9 mouse cellular contexts compared by ENCODE assay signal in the genomic region with DNA sequence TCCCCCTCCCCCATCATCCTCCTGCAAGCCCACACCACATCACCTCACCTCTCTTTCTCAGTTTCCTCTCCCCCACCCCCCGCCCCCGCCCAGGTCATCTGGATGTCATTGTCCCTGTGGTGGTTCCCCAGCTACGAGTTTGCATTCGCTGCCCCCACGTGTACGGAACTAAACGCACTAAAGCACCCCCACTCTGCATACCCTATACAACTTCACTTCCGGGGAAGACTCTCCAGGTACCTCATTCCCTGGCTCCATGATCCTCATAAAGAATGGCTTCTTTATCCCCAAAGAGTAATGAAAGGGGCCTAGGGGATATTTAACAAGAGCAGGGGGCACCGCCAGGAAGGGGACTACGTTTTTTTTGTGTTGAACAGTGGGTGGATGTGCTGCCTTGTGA.
DNase-seq lines count a peak whose midpoint lies in the region; ATAC-seq and TF ChIP-seq lines count a peak whose summit lies in the region.
"Had no signal": no experiment of that assay in that cellular context is flagged by ENCODE, and none has a peak within 500 bp of the region (broad histone marks: within the 10 kb centered on the region; RNA-seq: fewer than 3 reads in every experiment).

No protein-coding gene starts in this region.

- H3K27me3 ChIP-seq in heart, embryonic 14.5 days (ENCODE audit: control insufficient read depth, insufficient read depth, low read length) = no peaks in the 10 kb centered on the region
- H3K27me3 ChIP-seq in hindbrain, postnatal 0 days (ENCODE audit: insufficient read depth, low read length) = no peaks in the 10 kb centered on the region
- H3K27me3 ChIP-seq in midbrain, embryonic 14.5 days (ENCODE audit: control insufficient read depth, insufficient read depth, low read length) = no peaks in the 10 kb centered on the region

- intact Hi-C loops in heart, postnatal 14 days (cut with DNase I) = no loop called here

- no peak; the same call in 1 of the 2 replicates for ATAC-seq in heart, embryonic 14.5 days (ENCODE audit: insufficient number of reproducible peaks, insufficient read depth, low FRiP score, low read depth)
- peak; percentile 64 for ATAC-seq in hindbrain, postnatal 0 days
- ATAC-seq in midbrain, embryonic 14.5 days (ENCODE audit: low FRiP score, low TSS enrichment) = peak; percentile 59
- ATAC-seq in erythroid progenitor cell, adult 5-6 weeks (replicated peaks; ENCODE audit: low FRiP score, poor library complexity, severe bottlenecking) = no peak

- TF ChIP-seq CTCF in cortical plate, adult 2 months (IDR thresholded peaks at IDR 0.05; ENCODE audit: extremely low read depth, insufficient read depth, low read length) = no peak
- no peak for TF ChIP-seq CTCF in hindbrain, postnatal 0 days (IDR thresholded peaks at IDR 0.05; ENCODE audit: low read depth)

- no peak for TF ChIP-seq POLR2A in cortical plate, adult 2 months (IDR thresholded peaks at IDR 0.05; ENCODE audit: extremely low read depth, insufficient read depth, low read length)

- peak overlapping the region; percentile 60 to 70; a peak in 3 of 4 replicates for H3K27ac ChIP-seq in heart, embryonic 14.5 days (replicated peaks in 1 of 2; ENCODE audit: control insufficient read depth in 1 of 2, insufficient read depth in 1 of 2, low read depth in 2 of 2, low read length in 2 of 2)
- H3K27ac ChIP-seq in cortical plate, adult 2 months (ENCODE audit: insufficient read depth, low read length) = no peak overlapping the region
- H3K27ac ChIP-seq in hindbrain, postnatal 0 days = peak overlapping the region; percentile 90
- H3K27ac ChIP-seq in midbrain, embryonic 14.5 days (replicated peaks; ENCODE audit: low read depth, low read length) = peak overlapping the region; percentile 98
- H3K27ac ChIP-seq: macrophage had no signal

- H3K9me3 ChIP-seq in heart, embryonic 14.5 days (ENCODE audit: control insufficient read depth, low read length) = no peaks in the 10 kb centered on the region
- H3K9me3 ChIP-seq in hindbrain, postnatal 0 days (ENCODE audit: low read length) = no peaks in the 10 kb centered on the region
- H3K9me3 ChIP-seq in midbrain, embryonic 14.5 days (ENCODE audit: control insufficient read depth, low read length) = no peaks in the 10 kb centered on the region

- H3K9ac ChIP-seq in heart, embryonic 14.5 days (ENCODE audit: low read length) = peak overlapping the region; percentile 84
- peak overlapping the region; percentile 49 for H3K9ac ChIP-seq in hindbrain, postnatal 0 days (replicated peaks; ENCODE audit: low read length)
- H3K9ac ChIP-seq in midbrain, embryonic 14.5 days (replicated peaks; ENCODE audit: low read length) = peak overlapping the region; percentile 71

- H3K4me3 ChIP-seq in heart, embryonic 14.5 days (ENCODE audit: control insufficient read depth in 1 of 2, insufficient read depth in 1 of 2, low read depth in 1 of 2, low read length in 2 of 2) = peak overlapping the region; percentile 46 to 48
- H3K4me3 ChIP-seq in cortical plate, adult 2 months (ENCODE audit: insufficient read depth, low read length) = peak overlapping the region; percentile 23; the same call in 1 of the 2 replicates
- H3K4me3 ChIP-seq in hindbrain, postnatal 0 days (ENCODE audit: low read length) = peak overlapping the region; percentile 33
- H3K4me3 ChIP-seq in midbrain, embryonic 14.5 days (replicated peaks; ENCODE audit: low read depth, low read length) = peak overlapping the region; percentile 30

- WGBS in heart, embryonic 14.5 days = 3% methylated on average over 10 of the region's 10 CpGs
- WGBS in hindbrain, postnatal 0 days = 3% methylated on average over 10 of the region's 10 CpGs
- 1% methylated on average over 10 of the region's 10 CpGs for WGBS in midbrain, embryonic 14.5 days

- peak overlapping the region; percentile 89 for H3K4me2 ChIP-seq in heart, embryonic 14.5 days (ENCODE audit: low read length)
- H3K4me2 ChIP-seq in hindbrain, postnatal 0 days (ENCODE audit: low read depth, low read length) = peak overlapping the region; percentile 64
- peak overlapping the region; percentile 71 for H3K4me2 ChIP-seq in midbrain, embryonic 14.5 days (ENCODE audit: low read length)

- H3K36me3 ChIP-seq in heart, embryonic 14.5 days (ENCODE audit: control insufficient read depth, insufficient read depth, low read length) = no peaks in the 10 kb centered on the region
- no peaks in the 10 kb centered on the region for H3K36me3 ChIP-seq in hindbrain, postnatal 0 days (ENCODE audit: insufficient read depth, low read length)
- no peaks in the 10 kb centered on the region for H3K36me3 ChIP-seq in midbrain, embryonic 14.5 days (ENCODE audit: control insufficient read depth, insufficient read depth, low read length)

- H3K4me1 ChIP-seq in heart, embryonic 14.5 days (ENCODE audit: control insufficient read depth in 2 of 2, insufficient read depth in 2 of 2, low read length in 2 of 2) = peaks cover 22% of the 10 kb centered on the region in 2 experiments
- H3K4me1 ChIP-seq in cortical plate, adult 2 months (ENCODE audit: control insufficient read depth, insufficient read depth, low read length) = no peaks in the 10 kb centered on the region
- H3K4me1 ChIP-seq in hindbrain, postnatal 0 days (ENCODE audit: insufficient read depth, low read length) = peaks cover 17% of the 10 kb centered on the region
- peaks cover 37% of the 10 kb centered on the region for H3K4me1 ChIP-seq in midbrain, embryonic 14.5 days (ENCODE audit: control insufficient read depth, insufficient read depth, low read length)

- DNase-seq in heart, postnatal 14 days = no peak
- peak; percentile 38 for DNase-seq in hindbrain, postnatal 0 days (ENCODE audit: low spot score)
- no peak for DNase-seq in midbrain, embryonic 14.5 days
- DNase-seq in thymus, postnatal 10 days (ENCODE audit: low spot score in 2 of 2) = no peak
- no peak for DNase-seq in cerebellum, postnatal 10 days

Comparison
In these comparisons a context has a peak if more than half of its experiments do, and no peak if none do; other contexts are left out.
1. ATAC-seq: peak in hindbrain, postnatal 0 days (single experiment) and midbrain, embryonic 14.5 days (single experiment); none in heart, embryonic 14.5 days (single experiment) and erythroid progenitor cell, adult 5-6 weeks (single experiment).
2. Peak in every context shown above with its lines, with median percentiles within 50 percentile points of each other: H3K4me2 ChIP-seq, H3K4me3 ChIP-seq and H3K9ac ChIP-seq.